Mouse (Mus musculus): Measurements from ENCODE around the gene Inafm2. TPM values are rescaled to one million over a fixed set of nuclear protein-coding genes. Genes with fewer than 3 reads are reported as not detected.
A peak's percentile ranks its signal among the peaks of the same experiment; 100 is the strongest.

Gene Inafm2
- total RNA-seq, 2 experiments from 2014 or later, result 26.7 to 32.4 TPM

DNA sequence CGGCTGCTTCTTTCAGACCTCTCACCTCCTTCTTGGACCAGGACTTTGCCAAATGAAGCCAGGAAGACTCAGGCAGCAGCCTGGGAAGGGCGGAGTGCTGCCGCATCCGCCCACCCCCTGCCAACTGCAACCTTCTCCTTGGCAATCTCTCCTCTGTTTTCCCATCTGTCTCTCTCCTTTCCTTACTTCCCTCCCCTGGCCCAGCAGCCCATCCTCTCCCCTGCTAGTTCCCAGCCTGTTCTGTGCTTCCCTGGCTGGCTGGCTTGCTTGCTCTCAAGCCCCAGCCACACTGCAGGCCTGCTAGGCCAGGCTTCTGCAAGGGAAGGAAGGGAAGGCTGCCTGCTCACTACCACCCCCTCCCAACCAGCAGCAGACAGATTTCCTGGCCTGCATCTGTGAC, 30.3 kb downstream of the Inafm2 start:
- intact Hi-C loops (cut with DNase I), result no loop called here
- DNase-seq (ENCODE audit: low spot score), result no peak

DNA sequence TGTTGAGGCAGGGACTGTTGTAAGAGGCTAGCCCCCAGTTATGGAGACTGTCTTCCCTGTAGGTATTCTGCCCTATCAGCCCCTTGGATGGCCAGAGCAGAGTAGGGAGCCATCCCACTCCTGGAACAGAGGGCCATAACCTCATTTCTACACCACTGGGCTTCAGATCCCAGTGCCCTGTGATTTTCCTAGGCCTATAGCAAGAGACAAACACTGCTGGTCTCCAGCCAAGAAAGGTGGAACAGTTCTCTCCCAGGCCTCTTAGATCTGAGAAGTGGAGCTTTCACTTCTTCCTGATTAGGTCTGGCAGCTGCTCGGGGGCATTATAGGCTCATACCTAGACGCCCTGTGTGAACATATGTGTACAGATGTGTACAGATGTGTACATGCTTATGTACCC, 30.7 kb downstream of the Inafm2 start:
- no peak for DNase-seq (ENCODE audit: low spot score)
- intact Hi-C loops (cut with DNase I), result no loop called here

DNA sequence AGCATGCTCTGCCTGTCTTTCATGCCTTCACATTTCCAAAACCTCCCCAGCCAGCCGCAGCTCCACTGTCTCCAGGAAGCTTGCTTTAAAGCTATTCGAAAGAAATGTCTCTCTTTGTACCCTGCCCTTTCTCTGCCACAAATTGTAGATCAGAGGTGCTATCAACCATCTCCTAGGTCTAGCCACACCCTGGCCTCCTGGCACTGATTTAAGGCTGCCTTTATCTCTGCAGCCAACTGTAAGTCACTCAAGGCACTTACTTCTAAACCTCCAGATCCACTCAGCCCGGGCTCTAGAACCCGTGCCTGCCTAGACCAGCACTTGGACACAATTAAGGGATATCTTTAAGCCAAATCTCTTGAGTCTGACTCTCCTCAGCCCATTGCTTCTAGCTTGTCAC, 32.9 kb downstream of the Inafm2 start:
- no peak for DNase-seq (ENCODE audit: low spot score)
- intact Hi-C loops (cut with DNase I), result loop anchor here (2.0 kb wide), 1 partner anchor 34 kb away; the partner anchor contains the start of gene Inafm2

DNA sequence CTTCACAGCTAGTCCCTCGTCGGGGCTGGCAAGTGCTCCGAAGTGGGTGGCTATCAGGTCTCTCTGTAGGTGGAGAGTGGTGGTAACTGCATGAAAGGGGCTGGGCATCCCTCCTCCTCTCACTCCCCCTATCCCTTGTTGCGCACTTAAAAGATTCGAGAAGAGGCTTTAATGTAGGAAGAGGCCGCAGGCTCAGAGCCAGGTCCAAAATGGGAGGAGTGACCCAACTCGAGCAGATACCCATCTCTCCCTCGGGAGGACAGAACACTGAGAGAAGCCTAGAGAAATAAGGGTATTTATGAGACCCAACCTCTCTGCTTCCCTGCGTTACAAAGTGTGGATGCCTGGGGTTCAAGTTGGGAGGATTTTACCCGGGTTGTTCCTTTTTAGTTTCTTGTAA, 33.5 kb downstream of the Inafm2 start:
- no peak for DNase-seq (ENCODE audit: low spot score)
- intact Hi-C loops (cut with DNase I), result loop anchor here (2.0 kb wide), 1 partner anchor 34 kb away; the partner anchor contains the start of gene Inafm2

DNA sequence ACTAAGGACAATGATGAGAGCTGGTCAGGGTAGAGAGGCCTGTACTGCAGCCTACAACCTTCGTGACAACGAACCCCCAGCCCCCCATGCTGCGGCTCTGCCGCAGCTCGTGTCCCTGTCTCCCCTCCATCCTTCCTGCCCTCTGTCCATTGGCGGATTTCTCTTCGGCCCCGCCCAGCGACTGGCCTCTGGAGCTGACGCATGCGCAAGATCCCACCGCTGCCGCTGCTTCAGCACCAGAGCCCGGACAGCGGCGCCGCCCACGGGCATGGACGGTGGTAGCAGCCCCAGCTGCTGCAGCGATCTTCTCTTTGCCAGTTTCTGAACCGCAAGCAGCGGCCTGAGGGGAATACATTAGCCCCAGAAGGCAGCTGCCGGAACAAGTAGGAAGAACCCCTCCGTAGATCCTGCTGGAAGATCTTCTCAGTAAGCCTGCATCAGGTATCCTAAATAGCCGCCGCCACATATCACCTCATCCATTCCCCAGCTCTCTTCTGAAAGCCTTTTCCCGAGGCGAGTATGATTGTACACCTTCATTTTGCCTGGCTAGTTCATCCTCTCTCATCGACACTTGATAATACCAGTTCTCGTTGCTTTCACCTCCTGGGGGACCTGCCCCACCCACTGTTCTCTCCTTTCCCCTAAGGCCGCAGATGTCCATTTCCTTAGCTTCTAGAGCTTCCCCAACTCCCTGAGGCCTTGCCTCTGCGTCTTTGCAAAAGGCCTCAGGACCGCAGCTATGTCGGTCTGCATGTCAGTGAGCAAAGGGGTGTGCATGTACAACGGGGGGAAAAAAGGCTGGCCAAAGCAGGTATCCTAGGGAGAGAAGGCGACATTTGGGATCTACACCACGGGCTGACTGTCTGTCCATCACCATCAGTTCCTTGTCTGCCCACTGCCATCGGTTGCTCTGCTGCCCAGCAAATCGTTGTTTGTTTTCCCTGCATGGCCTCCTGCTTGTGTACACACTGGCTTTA, 34.2 kb downstream of the Inafm2 start, which contains the start of gene Disp2:
Gene Disp2 (plus strand): TSS at position 216 of the 977 bp plus-strand sequence.
- intact Hi-C loops (cut with DNase I), result loop anchor here (2.0 kb wide), 1 partner anchor 35 kb away; the partner anchor contains the start of gene Inafm2
- DNase-seq (ENCODE audit: low spot score), result peak; percentile 84

DNA sequence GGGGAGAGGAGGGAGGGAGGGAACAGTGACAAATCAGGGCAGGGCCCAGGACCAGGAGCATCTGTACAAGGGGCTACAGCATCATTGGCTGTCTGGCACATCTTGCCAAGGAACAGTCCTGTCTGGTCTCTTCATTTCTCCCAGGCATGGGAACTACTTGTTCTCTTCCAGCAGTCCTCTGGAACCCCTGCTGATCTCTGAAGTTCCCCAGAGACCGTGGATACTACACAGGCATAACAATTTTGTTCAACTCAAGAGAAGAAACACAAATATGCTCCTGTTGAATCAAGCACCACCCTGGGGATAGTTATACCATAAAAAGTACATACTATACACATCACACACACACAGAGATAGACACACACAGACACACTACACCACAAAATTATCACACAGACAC, 35.6 kb downstream of the Inafm2 start:
- intact Hi-C loops (cut with DNase I), result no loop called here
- no peak for DNase-seq (ENCODE audit: low spot score)

DNA sequence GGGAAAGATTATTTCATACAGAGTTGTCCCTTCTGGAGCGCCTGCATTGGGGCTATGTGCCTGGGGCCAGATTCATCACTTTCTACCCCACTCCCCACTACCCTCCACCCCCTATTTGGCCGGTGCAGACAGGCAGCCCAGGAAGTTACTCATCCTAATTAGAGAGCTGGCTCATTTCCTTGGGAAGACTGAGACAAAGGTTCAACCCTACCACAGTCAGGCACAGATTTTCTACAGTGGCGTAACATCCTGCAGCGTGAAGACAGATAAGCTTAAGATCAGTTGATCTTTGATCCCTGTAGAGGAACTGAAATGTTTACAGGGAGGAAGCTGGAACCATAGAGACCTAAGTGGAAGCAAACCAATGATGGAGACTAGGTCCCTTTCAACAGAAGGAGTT, 36.7 kb downstream of the Inafm2 start:
- no peak for DNase-seq (ENCODE audit: low spot score)
- intact Hi-C loops (cut with DNase I), result no loop called here

DNA sequence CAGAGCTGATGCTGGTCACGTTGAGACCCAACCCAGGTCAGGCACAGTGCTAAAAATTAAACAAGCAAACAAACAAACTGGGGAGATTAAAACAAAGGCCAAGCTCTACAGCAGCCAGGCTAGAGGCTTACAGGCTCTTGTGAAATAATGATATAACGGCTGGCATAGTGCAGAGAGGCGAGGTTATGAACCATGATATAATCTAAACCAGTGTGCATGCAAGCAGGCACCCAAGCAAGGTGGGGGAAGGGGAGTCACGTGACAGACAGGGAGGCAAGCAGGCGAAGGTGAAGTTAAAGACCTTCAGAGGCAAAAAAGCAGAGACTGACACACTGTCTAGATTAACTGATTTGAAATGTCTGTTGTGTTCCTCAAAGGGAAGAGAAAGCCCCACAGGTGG, 37.5 kb downstream of the Inafm2 start:
- no peak for DNase-seq (ENCODE audit: low spot score)
- intact Hi-C loops (cut with DNase I), result no loop called here

DNA sequence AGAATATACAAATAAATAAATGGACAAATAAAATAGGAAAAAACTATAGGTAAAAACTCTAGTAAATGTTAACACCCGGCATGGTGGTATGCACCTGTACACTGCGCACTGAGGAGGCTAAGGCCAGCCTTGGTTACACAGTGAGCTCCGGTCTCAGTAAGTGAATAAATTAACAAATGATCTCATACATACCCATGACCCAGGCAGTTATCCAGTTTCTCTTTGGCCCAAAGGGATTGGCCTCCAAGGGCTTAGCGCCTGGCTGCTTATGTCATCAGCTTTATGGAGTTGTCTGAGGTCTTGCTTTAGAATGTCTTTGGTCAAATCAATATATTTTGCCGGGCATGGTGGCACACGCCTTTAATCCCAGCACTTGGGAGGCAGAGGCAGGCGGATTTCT, 38.1 kb downstream of the Inafm2 start:
- no peak for DNase-seq (ENCODE audit: low spot score)
- intact Hi-C loops (cut with DNase I), result no loop called here

DNA sequence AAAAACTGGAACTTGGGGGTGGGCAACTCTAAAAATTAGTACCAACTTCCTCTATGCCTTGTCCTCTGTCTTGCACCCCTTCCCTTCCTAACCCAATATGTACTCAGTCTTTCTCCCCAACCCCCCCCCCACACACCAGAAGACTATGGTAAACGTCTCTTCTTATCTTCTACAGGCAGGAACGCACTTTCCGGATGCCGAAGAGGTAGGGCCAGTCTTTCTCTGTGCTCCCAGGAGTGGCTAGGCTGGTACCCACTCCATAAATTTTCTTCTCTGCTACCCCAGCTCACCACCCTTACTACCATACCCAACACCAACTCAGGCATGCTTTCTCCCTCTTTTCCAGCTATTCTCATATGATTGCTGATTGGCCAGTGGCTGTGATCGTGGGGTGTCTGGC, 41.0 kb downstream of the Inafm2 start:
- intact Hi-C loops (cut with DNase I), result no loop called here

DNA sequence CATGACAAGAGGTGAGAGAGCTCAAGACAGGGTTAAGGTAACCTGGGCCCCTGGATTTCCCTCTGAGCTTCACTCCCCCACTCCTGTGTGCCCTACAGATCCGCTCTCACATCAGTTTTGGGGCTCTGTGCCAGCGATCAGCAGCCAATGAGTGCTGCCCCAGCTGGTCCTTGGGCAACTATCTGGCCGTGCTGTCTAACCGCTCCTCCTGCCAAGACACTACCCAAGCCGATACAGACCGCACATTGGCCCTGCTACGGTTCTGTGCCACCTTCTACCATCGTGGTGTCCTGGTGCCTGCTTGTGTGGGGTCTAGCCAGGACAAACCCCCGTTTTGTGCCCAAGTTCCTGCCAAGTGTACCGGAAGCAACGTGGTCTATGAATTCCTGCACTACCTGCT, 43.9 kb downstream of the Inafm2 start:
- DNase-seq (ENCODE audit: low spot score), result no peak
- intact Hi-C loops (cut with DNase I), result no loop called here

More for the DNA sequence above, 41.0 kb downstream of the Inafm2 start:
- no peak for DNase-seq (ENCODE audit: low spot score)

DNA sequence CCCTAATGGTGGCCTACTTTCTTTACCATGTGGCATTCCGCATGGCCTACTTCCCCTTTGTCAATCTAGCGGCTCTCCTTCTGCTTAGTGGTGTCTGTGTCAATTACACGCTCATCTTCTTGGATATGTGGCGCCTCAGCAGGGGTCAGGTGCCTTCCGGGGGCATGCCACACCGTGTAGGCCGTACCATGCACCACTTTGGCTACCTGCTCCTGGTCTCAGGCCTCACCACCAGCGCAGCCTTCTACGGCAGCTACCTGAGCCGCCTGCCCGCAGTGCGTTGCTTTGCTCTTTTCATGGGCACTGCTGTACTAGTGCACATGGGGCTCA, 44.6 kb downstream of the Inafm2 start:
- DNase-seq (ENCODE audit: low spot score), result no peak
- intact Hi-C loops (cut with DNase I), result loop anchor here (1.0 kb wide), 1 partner anchor 93 kb away; no protein-coding TSS in a partner anchor

DNA sequence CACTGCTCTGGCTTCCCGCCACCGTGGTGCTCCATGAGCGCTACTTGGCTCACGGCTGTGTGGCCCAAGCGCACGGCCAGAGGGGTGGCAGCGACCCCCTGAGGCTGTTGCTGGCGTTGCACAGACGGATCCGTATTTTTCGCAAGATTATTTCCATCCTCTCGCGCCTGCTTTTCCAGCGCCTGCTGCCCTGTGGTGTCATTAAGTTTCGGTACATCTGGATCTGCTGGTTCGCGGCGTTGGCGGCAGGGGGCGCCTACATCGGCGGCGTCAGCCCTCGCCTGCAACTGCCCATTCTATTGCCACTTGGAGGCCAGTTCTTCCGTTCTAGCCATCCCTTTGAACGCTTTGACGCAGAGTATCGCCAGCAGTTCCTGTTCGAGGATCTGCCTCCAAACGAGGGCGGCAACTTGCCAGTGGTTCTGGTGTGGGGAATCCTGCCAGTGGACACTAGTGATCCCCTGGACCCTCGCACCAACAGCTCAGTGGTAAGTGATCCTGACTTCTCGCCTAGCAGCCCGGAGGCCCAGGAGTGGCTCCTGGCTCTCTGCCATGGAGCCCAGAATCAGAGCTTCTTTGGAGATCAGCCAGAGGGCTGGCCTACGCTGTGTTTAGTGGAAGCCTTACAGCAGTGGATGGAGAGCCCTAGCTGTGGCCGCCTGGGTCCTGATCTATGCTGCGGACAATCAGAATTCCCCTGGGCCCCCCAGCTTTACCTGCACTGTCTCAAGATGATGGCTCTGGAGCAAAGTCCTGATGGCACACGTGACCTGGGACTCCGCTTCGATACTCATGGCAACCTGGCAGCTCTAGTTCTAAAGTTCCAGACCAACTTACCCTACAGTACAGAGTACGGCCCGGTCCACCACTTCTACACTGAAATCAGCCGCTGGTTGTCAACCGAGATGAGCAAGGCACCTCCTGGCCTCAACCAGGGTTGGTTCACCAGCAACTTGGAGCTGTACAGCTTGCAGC, 45.3 kb downstream of the Inafm2 start:
- intact Hi-C loops (cut with DNase I), result loop anchor here (1.0 kb wide), 1 partner anchor 92 kb away; no protein-coding TSS in a partner anchor
- peak; percentile 40 for DNase-seq (ENCODE audit: low spot score)

DNA sequence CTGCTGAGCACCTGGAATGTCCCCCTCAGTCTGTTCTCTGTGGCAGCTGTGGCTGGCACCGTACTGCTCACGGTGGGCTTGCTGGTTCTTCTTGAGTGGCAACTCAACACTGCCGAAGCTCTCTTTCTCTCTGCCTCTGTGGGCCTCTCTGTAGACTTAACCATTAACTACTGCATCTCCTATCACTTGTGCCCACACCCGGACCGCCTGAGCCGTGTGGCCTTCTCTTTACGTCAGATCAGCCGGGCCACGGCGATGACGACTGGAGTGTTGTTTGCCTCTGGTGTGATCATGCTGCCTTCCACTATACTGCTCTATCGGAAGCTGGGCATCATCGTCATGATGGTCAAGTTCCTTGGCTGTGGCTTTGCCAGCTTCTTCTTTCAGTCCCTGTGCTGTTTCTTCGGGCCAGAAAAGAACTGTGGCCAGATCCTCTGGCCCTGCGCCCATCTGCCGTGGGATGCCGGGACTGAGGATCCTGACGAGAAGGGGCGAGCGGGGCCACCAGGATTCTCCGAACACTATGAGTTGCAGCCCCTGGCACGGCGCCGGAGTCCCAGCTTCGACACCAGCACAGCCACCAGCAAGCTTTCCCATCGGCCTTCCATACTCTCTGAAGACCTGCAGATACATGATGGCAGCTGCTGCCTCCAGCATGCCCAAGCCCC, 46.2 kb downstream of the Inafm2 start:
- no peak for DNase-seq (ENCODE audit: low spot score)
- intact Hi-C loops (cut with DNase I), result no loop called here

DNA sequence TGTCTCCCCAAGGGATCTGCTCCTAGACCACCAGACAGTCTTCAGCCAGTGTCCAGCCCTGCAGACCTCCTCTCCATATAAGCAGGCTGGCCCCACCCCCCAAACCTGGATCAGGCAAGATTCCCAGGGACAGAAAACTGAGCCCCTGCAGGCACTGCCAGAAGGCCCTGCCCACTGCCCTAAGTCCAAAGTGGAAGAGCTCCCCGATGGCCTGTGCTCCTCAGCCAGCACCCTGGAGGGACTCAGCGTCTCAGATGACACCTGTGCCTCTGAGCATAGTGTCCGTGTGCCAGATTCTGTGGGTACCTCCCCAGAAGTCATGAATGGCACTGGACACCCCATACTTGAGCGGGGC, 46.7 kb downstream of the Inafm2 start:
- no peak for DNase-seq (ENCODE audit: low spot score)

DNA sequence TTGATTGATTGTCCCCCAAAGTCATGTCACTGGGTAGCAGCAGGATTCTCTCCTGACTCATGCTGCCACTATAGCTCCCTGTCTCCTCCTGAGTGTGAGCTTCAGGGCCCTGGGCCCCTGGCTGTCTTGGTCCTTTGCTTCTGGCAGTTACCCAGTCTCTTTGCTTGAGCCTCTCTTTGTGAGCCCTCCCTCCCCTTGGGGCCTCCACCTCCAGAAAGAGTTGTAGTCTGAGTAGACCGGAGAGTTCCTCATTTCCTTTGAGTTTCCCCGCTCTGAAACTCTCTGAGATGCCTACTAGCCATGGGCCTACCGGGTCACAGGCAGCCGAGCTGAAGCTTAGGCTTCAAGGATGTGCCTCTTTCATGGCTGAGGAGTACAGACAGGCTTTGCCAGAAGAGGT, 48.1 kb downstream of the Inafm2 start:
- intact Hi-C loops (cut with DNase I), result no loop called here
- DNase-seq (ENCODE audit: low spot score), result no peak

More for the DNA sequence above, 46.7 kb downstream of the Inafm2 start:
- intact Hi-C loops (cut with DNase I), result no loop called here

Data from heart, postnatal 25 days (tissue).